Comparison of ENCODE assay signal across 8 mouse cellular contexts in genomic region chr17:47762518-47763340, GRCm38 (mm10). TPM values are rescaled to one million over a fixed set of nuclear protein-coding genes. Genes with fewer than 3 reads are reported as not detected.
DNase-seq lines count a peak whose midpoint lies in the region; ATAC-seq and TF ChIP-seq lines count a peak whose summit lies in the region.

No protein-coding gene starts in this region.

- no peak overlapping the region for H3K4me2 ChIP-seq in CH12.LX (ENCODE audit: insufficient read depth, low read depth, poor library complexity, severe bottlenecking)
- H3K4me2 ChIP-seq in hindbrain, embryonic 15.5 days: no peak overlapping the region

- TF ChIP-seq RAD21 in CH12.LX (IDR thresholded peaks at IDR 0.05; ENCODE audit: low read depth, low read length): no peak

- H3K27ac ChIP-seq in CH12.LX (ENCODE audit: insufficient read depth, low read depth): peak overlapping the region; percentile 22; the same call in 1 of the 2 replicates
- peak overlapping the region; percentile 54 for H3K27ac ChIP-seq in hindbrain, embryonic 15.5 days (replicated peaks)
- H3K27ac ChIP-seq in small intestine, adult 2 months (ENCODE audit: insufficient read depth, low read depth, low read length): peak overlapping the region; percentile 25; the same call in 1 of the 2 replicates

- no peaks in the 10 kb centered on the region for H3K9me3 ChIP-seq in CH12.LX (replicated peaks; ENCODE audit: low read length)
- H3K9me3 ChIP-seq in hindbrain, embryonic 15.5 days: no peaks in the 10 kb centered on the region

- H3K4me3 ChIP-seq in CH12.LX (replicated peaks in 1 of 3; ENCODE audit: low read depth in 2 of 3, low read length in 2 of 3, poor library complexity in 1 of 3): no peak overlapping the region
- no peak overlapping the region for H3K4me3 ChIP-seq in hindbrain, embryonic 15.5 days
- no peak overlapping the region for H3K4me3 ChIP-seq in small intestine, adult 2 months (ENCODE audit: low read depth, low read length)

- dilution Hi-C loops in CH12.LX (cut with MboI; ENCODE audit: extremely low pct_ligation_motif_present, extremely low pct_unique_long_range_greater_than_20kb, low sequenced_read_pairs): no loop called here

- no peaks in the 10 kb centered on the region for H3K27me3 ChIP-seq in CH12.LX (replicated peaks)
- no peaks in the 10 kb centered on the region for H3K27me3 ChIP-seq in hindbrain, embryonic 15.5 days
- H3K27me3 ChIP-seq in small intestine, adult 2 months (ENCODE audit: control insufficient read depth, insufficient read depth, low read length): no peaks in the 10 kb centered on the region

- TF ChIP-seq POLR2A in CH12.LX (IDR thresholded peaks at IDR 0.05; ENCODE audit: low read depth, low read length): no peak
- no peak for TF ChIP-seq POLR2A in small intestine, adult 2 months (IDR thresholded peaks at IDR 0.05; ENCODE audit: low read depth, low read length)

- WGBS in hindbrain, embryonic 15.5 days: 55% methylated on average over 13 of the region's 13 CpGs
- 59% methylated on average over 13 of the region's 13 CpGs for WGBS in small intestine, adult 2 months

- DNase-seq in CH12.LX (ENCODE audit: extremely low read depth): no peak
- peak; percentile 67 to 72 for DNase-seq in cerebellum, adult 18-20 months
- peak; percentile 69 to 74 for DNase-seq in frontal cortex, postnatal 36 days (ENCODE audit: low spot score in 2 of 2)
- DNase-seq in layer of hippocampus, postnatal 25 days (ENCODE audit: extremely low spot score in 1 of 2, low spot score in 1 of 2): peak; percentile 45 to 64
- DNase-seq in lung, postnatal 14 days: peak; percentile 81

- TF ChIP-seq CTCF in CH12.LX (conservative IDR thresholded peaks at IDR 0.05 in 1 of 2, IDR thresholded peaks at IDR 0.05 in 1 of 2; ENCODE audit: low read depth in 2 of 2, low read length in 2 of 2): no peak
- TF ChIP-seq CTCF in small intestine, adult 2 months (IDR thresholded peaks at IDR 0.05; ENCODE audit: extremely low read depth, insufficient read length, insufficient replicate concordance, low read depth, low read length): no peak

- H3K9ac ChIP-seq in CH12.LX (ENCODE audit: insufficient read depth, low read depth): no peak overlapping the region
- H3K9ac ChIP-seq in hindbrain, embryonic 15.5 days: no peak overlapping the region

- peaks cover 62 to 97% of the 10 kb centered on the region in 2 experiments for H3K4me1 ChIP-seq in CH12.LX (ENCODE audit: control insufficient read depth in 1 of 2, insufficient read depth in 2 of 2)
- H3K4me1 ChIP-seq in hindbrain, embryonic 15.5 days (replicated peaks): peaks cover 16% of the 10 kb centered on the region
- peaks cover 14% of the 10 kb centered on the region for H3K4me1 ChIP-seq in small intestine, adult 2 months (ENCODE audit: control insufficient read depth, insufficient read depth, insufficient read length, low read length)

- 0 out of 2 replicates have a peak, but pooled peaks have one; percentile 7 for TF ChIP-seq EP300 in CH12.LX (IDR thresholded peaks at IDR 0.05; ENCODE audit: low read length)

- peak; percentile 94 for ATAC-seq in hindbrain, embryonic 15.5 days (ENCODE audit: low FRiP score, low read depth)
- ATAC-seq in megakaryocyte progenitor cell, adult 5-6 weeks (replicated peaks; ENCODE audit: poor library complexity): no peak

- peaks cover 9% of the 10 kb centered on the region; the same call in 1 of the 2 replicates for H3K79me2 ChIP-seq in CH12.LX (replicated peaks; ENCODE audit: control insufficient read depth, extremely low read depth, insufficient read depth, poor library complexity, severe bottlenecking)

- in situ Hi-C loops in CH12.LX (cut with MboI; ENCODE audit: low pct_ligation_motif_present, low pct_unique_long_range_greater_than_20kb, low sequenced_read_pairs): no loop called here

- H3K36me3 ChIP-seq in CH12.LX (replicated peaks in 1 of 2; ENCODE audit: control insufficient read depth in 1 of 2, insufficient read depth in 1 of 2, low read length in 1 of 2): peaks cover 3 to 42% of the 10 kb centered on the region in 2 experiments
- H3K36me3 ChIP-seq in hindbrain, embryonic 15.5 days: no peaks in the 10 kb centered on the region
- no peaks in the 10 kb centered on the region; the same call in 1 of the 2 replicates for H3K36me3 ChIP-seq in small intestine, adult 2 months (ENCODE audit: control insufficient read depth, insufficient read depth, low read length)

TF ChIP-seq in CH12.LX, 34 proteins besides CTCF, POLR2A, EP300 and RAD21:
- no peak for TF ChIP-seq CHD1 (IDR thresholded peaks at IDR 0.05; ENCODE audit: low read depth, low read length)
- no peak for TF ChIP-seq JUND (conservative IDR thresholded peaks at IDR 0.05; ENCODE audit: low read depth, low read length)
- no peak for TF ChIP-seq KAT2A (IDR thresholded peaks at IDR 0.05; ENCODE audit: insufficient replicate concordance, low read length)

RNA-seq across cellular contexts. Expression of gene Tfeb, which starts 25.9 kb away (rescaled TPM):
- total RNA-seq in CH12.LX (2012; rRNA removed) (49.3 and 57.3 TPM in 2 replicates), CH12.LX (2014; rRNA removed) (26.9 and 29.1 TPM in 2 replicates)
- polyA plus RNA-seq in CH12.LX (2012; ENCODE audit: insufficient read length, low read depth): 39.9 and 41.3 TPM in 2 replicates
- 3.6 and 4.2 TPM in 2 replicates for polyA plus RNA-seq in hindbrain, embryonic 15.5 days (2015; fragmentation: Nextera tagmentation; extraction: Ambion mirVana)
- total RNA-seq in layer of hippocampus, postnatal 25 days (2021): 10 to 100 TPM; 11.8 to 17.4 TPM
- polyA plus RNA-seq in small intestine, adult 2 months (2012; rRNA removed): 27.5 and 60.3 TPM in 2 replicates
- total RNA-seq in megakaryocyte progenitor cell, adult 5-6 weeks (2015): 6.5 and 7.5 TPM in 2 replicates
- 7.5 and 10.9 TPM in 2 replicates for total RNA-seq in megakaryocyte progenitor cell, adult 5-6 weeks (2017)

RNA-seq across cellular contexts. Expression of gene Pgc, which starts 36.1 kb away (rescaled TPM):
- not detected in 2 replicates for total RNA-seq in CH12.LX (2012; rRNA removed)
- total RNA-seq in CH12.LX (2014; rRNA removed): not detected in 2 replicates
- polyA plus RNA-seq in CH12.LX (2012; ENCODE audit: insufficient read length, low read depth): not detected in 2 replicates
- 0.16 TPM in 1 of 2 replicates, not detected in the other for polyA plus RNA-seq in hindbrain, embryonic 15.5 days (2015; fragmentation: Nextera tagmentation; extraction: Ambion mirVana)
- total RNA-seq in layer of hippocampus, postnatal 25 days (2021): not detected
- polyA plus RNA-seq in small intestine, adult 2 months (2012; rRNA removed): 12.3 and 443 TPM in 2 replicates
- total RNA-seq in megakaryocyte progenitor cell, adult 5-6 weeks (2015): not detected in 2 replicates
- not detected in 2 replicates for total RNA-seq in megakaryocyte progenitor cell, adult 5-6 weeks (2017)
